Comparison of ENCODE assay signal across 20 mouse cellular contexts in the genomic region with DNA sequence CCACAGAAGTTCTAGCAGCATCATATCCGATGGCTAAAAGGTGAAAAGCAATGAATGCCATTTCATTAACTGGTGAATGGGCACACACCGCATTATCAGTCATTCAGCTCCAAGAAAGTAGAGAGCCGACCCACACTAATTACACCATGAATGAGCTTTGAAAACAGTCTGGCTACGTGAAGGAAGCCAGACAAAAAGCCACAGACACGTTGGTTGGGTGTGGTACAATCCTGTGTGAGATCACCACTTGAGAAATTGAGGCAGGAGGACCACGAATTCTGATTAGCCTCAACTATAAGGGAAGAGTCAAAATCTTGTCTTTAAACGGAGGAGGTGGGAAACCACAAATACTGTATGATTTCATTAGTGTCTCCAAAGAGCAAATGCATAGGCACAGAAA. TPM values are rescaled to one million over a fixed set of nuclear protein-coding genes. Genes with fewer than 3 reads are reported as not detected.
DNase-seq lines count a peak whose midpoint lies in the region; ATAC-seq lines count a peak whose summit lies in the region.
"Had no signal": no experiment of that assay in that cellular context is flagged by ENCODE, and none has a peak within 500 bp of the region (broad histone marks: within the 10 kb centered on the region; RNA-seq: fewer than 3 reads in every experiment).

No protein-coding gene starts in this region.

- H3K36me3 ChIP-seq in forebrain, embryonic 13.5 days (ENCODE audit: poor library complexity, severe bottlenecking): no peaks in the 10 kb centered on the region
- H3K36me3 ChIP-seq in forebrain, embryonic 10.5 days (replicated peaks): no peaks in the 10 kb centered on the region
- no peaks in the 10 kb centered on the region for H3K36me3 ChIP-seq in neural tube, embryonic 13.5 days
- H3K36me3 ChIP-seq: heart, embryonic 15.5 days; midbrain, embryonic 12.5 days had no signal

- H3K4me1 ChIP-seq in forebrain, embryonic 13.5 days: peaks cover 12% of the 10 kb centered on the region
- peaks cover 14% of the 10 kb centered on the region for H3K4me1 ChIP-seq in forebrain, embryonic 10.5 days
- peaks cover 8% of the 10 kb centered on the region; the same call in 1 of the 2 replicates for H3K4me1 ChIP-seq in neural tube, embryonic 13.5 days (replicated peaks)
- H3K4me1 ChIP-seq: midbrain, embryonic 12.5 days had no signal

- no peak for ATAC-seq in forebrain, embryonic 13.5 days
- no peak for ATAC-seq in neural tube, embryonic 13.5 days (ENCODE audit: low read depth)

- 12% methylated on average over 7 of the region's 7 CpGs for WGBS in forebrain, embryonic 13.5 days
- WGBS in forebrain, embryonic 10.5 days: 22% methylated on average over 7 of the region's 7 CpGs
- WGBS in neural tube, embryonic 13.5 days: 25% methylated on average over 7 of the region's 7 CpGs

- no peak overlapping the region for H3K4me3 ChIP-seq in forebrain, embryonic 13.5 days
- H3K4me3 ChIP-seq in forebrain, embryonic 10.5 days: no peak overlapping the region
- peak overlapping the region; percentile 73 for H3K4me3 ChIP-seq in neural tube, embryonic 13.5 days

- no peak overlapping the region for H3K27ac ChIP-seq in forebrain, embryonic 13.5 days
- H3K27ac ChIP-seq in forebrain, embryonic 10.5 days: no peak overlapping the region
- H3K27ac ChIP-seq in neural tube, embryonic 13.5 days (replicated peaks): no peak overlapping the region
- H3K27ac ChIP-seq: heart, embryonic 15.5 days had no signal

- H3K9ac ChIP-seq in forebrain, embryonic 13.5 days: no peak overlapping the region
- H3K9ac ChIP-seq in neural tube, embryonic 13.5 days: no peak overlapping the region

- H3K27me3 ChIP-seq in forebrain, embryonic 13.5 days: peaks cover 49% of the 10 kb centered on the region
- peaks cover 74% of the 10 kb centered on the region for H3K27me3 ChIP-seq in forebrain, embryonic 10.5 days (ENCODE audit: poor library complexity, severe bottlenecking)
- peaks cover 43% of the 10 kb centered on the region for H3K27me3 ChIP-seq in neural tube, embryonic 13.5 days
- H3K27me3 ChIP-seq: Patski had no signal

- H3K4me2 ChIP-seq in forebrain, embryonic 13.5 days: peak overlapping the region; percentile 32
- peak overlapping the region; percentile 87 for H3K4me2 ChIP-seq in neural tube, embryonic 13.5 days

- no peaks in the 10 kb centered on the region for H3K9me3 ChIP-seq in forebrain, embryonic 13.5 days (replicated peaks)
- H3K9me3 ChIP-seq in forebrain, embryonic 10.5 days: no peaks in the 10 kb centered on the region
- no peaks in the 10 kb centered on the region for H3K9me3 ChIP-seq in neural tube, embryonic 13.5 days
- H3K9me3 ChIP-seq: heart, embryonic 15.5 days; midbrain, embryonic 12.5 days had no signal

- no peak for DNase-seq in forebrain, embryonic 10.5 days (ENCODE audit: extremely low spot score, low spot score)
- no peak for DNase-seq in neural tube, embryonic 10.5 days (ENCODE audit: extremely low spot score, low spot score)
- DNase-seq in induced T-regulatory cell, adult 2 months (ENCODE audit: low read depth): peak; percentile 35
- no peak for DNase-seq in thymus, postnatal 36 days
- DNase-seq in heart, postnatal 4 days: no peak
- no peak for DNase-seq in lung, postnatal 14 days
- DNase-seq: adrenal gland, postnatal 14 days; cerebellum, adult 8-10 months; gastrocnemius, postnatal 14 days; heart, adult 2 months; kidney, adult 9 months; kidney, postnatal 36 days; liver; liver, postnatal 0 days; lung, postnatal 36 days had no signal

RNA-seq across cellular contexts. Expression of a gene that starts 1.3 kb away (rescaled TPM):
- polyA plus RNA-seq in forebrain, embryonic 13.5 days (2015; fragmentation: Nextera tagmentation; extraction: Ambion mirVana): 0.92 and 2.3 TPM in 2 replicates
- 0.18 and 0.36 TPM in 2 replicates for polyA plus RNA-seq in forebrain, embryonic 10.5 days (2016; fragmentation: Nextera tagmentation; extraction: Ambion mirVana)
- 4.8 and 5.3 TPM in 2 replicates for polyA plus RNA-seq in neural tube, embryonic 13.5 days (2015; fragmentation: Nextera tagmentation; extraction: Ambion mirVana)
- 1 to 10 TPM; 1.7 to 2.3 TPM for total RNA-seq in heart, postnatal 4 days (2021)

RNA-seq across cellular contexts. Expression of a gene that starts 23.7 kb away (rescaled TPM):
- polyA plus RNA-seq in forebrain, embryonic 13.5 days (2015; fragmentation: Nextera tagmentation; extraction: Ambion mirVana): 1.1 and 1.2 TPM in 2 replicates
- 1.4 and 1.5 TPM in 2 replicates for polyA plus RNA-seq in forebrain, embryonic 10.5 days (2016; fragmentation: Nextera tagmentation; extraction: Ambion mirVana)
- polyA plus RNA-seq in neural tube, embryonic 13.5 days (2015; fragmentation: Nextera tagmentation; extraction: Ambion mirVana): 0.82 and 0.85 TPM in 2 replicates
- 1 to 10 TPM; 1.1 TPM for total RNA-seq in heart, postnatal 4 days (2021)
